In genomic region chrX:106011465-106012159, GRCm38 (mm10) we compare ENCODE assay signal across 8 mouse cellular contexts. TPM values are rescaled to one million over a fixed set of nuclear protein-coding genes. Genes with fewer than 3 reads are reported as not detected.
DNase-seq lines count a peak whose midpoint lies in the region; ATAC-seq lines count a peak whose summit lies in the region.

Gene Magt1, minus strand, starts transcription at chrX:106011906.

- intact Hi-C loops in left cerebral cortex, postnatal 10 days (cut with DNase I) = loop anchor here (5.0 to 10.0 kb wide), 2 partner anchors 84 to 887 kb away; partner anchors contain the start of genes Atrx and Magee1

- peak; percentile 82 for ATAC-seq in inflammation-experienced regulatory T-cells, adult 6 months
- ATAC-seq in megakaryocyte-erythroid progenitor cell, adult 5-6 weeks (replicated peaks; ENCODE audit: low FRiP score, low TSS enrichment, poor library complexity, severe bottlenecking) = peak; percentile 94

- peak; percentile 90 for DNase-seq in adipocyte (ENCODE audit: low spot score)
- peak; percentile 91 for DNase-seq in embryo, embryonic 10 days (ENCODE audit: low spot score)
- DNase-seq in gastrocnemius, postnatal 10 days = peak; percentile 74
- DNase-seq in left cerebral cortex, postnatal 10 days (ENCODE audit: extremely low spot score in 1 of 2, low spot score in 2 of 2) = peak; percentile 76 to 93
- DNase-seq in right cerebral cortex, postnatal 25 days = peak; percentile 70
- peak; percentile 83 to 84 for DNase-seq in urinary bladder, postnatal 4 days (ENCODE audit: low spot score in 2 of 2)

RNA-seq across cellular contexts. Expression of gene Magt1, which starts in this region (rescaled TPM):
- total RNA-seq in gastrocnemius, postnatal 10 days (2021) = 10 to 100 TPM; 28.6 to 31.1 TPM
- 10 to 100 TPM; 28.5 to 45.3 (median 29.1) TPM for polyA plus RNA-seq in inflammation-experienced regulatory T-cells, adult 6 months (2017; shearing (Covaris generic))
- total RNA-seq in left cerebral cortex, postnatal 10 days (2021) = 10 to 100 TPM; 10.1 to 14.5 TPM
- 31.2 and 35.0 TPM in 2 replicates for total RNA-seq in megakaryocyte-erythroid progenitor cell, adult 5-6 weeks (2014; fragmentation: Nextera tagmentation)
- total RNA-seq in megakaryocyte-erythroid progenitor cell, adult 5-6 weeks (2017) = 56.0 and 58.2 TPM in 2 replicates

Comparison
In these comparisons a context has a peak if more than half of its experiments do, and no peak if none do; other contexts are left out.
1. Peak in every context shown above with its lines: DNase-seq and ATAC-seq.